Mouse (Mus musculus): ENCODE results near the gene Thumpd3.

Gene Thumpd3

GRCm38 (mm10) chr6:113076686-113077516 lies 30.9 kb downstream of the Thumpd3 start, which contains the start of gene Setd5:
Gene Setd5, plus strand, starts transcription at chr6:113077365.
- in situ Hi-C loops (cut with MboI, MseI) = no loop called here

GRCm38 (mm10) chr6:113077569-113078030 lies 31.6 kb downstream of the Thumpd3 start:
- in situ Hi-C loops (cut with MboI, MseI) = no loop called here

- in situ Hi-C loops (cut with MboI, MseI) = no loop called here
These were observed 32.2 kb downstream of the Thumpd3 start for GRCm38 (mm10) chr6:113078031-113078721.

GRCm38 (mm10) chr6:113079492-113079891 lies 33.5 kb downstream of the Thumpd3 start:
- in situ Hi-C loops (cut with MboI, MseI) = no loop called here

GRCm38 (mm10) chr6:113082229-113082628 lies 36.2 kb downstream of the Thumpd3 start:
- in situ Hi-C loops (cut with MboI, MseI) = no loop called here

- in situ Hi-C loops (cut with MboI, MseI) = no loop called here
These were observed 38.6 kb downstream of the Thumpd3 start for GRCm38 (mm10) chr6:113084590-113084989.

- in situ Hi-C loops (cut with MboI, MseI) = no loop called here
These were observed 47.2 kb downstream of the Thumpd3 start for GRCm38 (mm10) chr6:113093206-113093605.

- in situ Hi-C loops (cut with MboI, MseI) = no loop called here
These were observed 49.5 kb downstream of the Thumpd3 start for GRCm38 (mm10) chr6:113095547-113095946.

- in situ Hi-C loops (cut with MboI, MseI) = no loop called here
These were observed 51.6 kb downstream of the Thumpd3 start for GRCm38 (mm10) chr6:113097662-113098061.

GRCm38 (mm10) chr6:113099640-113100289 lies 53.7 kb downstream of the Thumpd3 start:
- in situ Hi-C loops (cut with MboI, MseI) = loop anchor here in 1 of 2 experiments (25.0 kb wide), 1 partner anchor 613 kb away; the partner anchor contains the start of gene Ghrl

GRCm38 (mm10) chr6:113102541-113102940 lies 56.5 kb downstream of the Thumpd3 start:
- in situ Hi-C loops (cut with MboI, MseI) = loop anchor here in 1 of 2 experiments (25.0 kb wide), 1 partner anchor 610 kb away; the partner anchor contains the start of gene Ghrl

- in situ Hi-C loops (cut with MboI, MseI) = loop anchor here in 1 of 2 experiments (25.0 kb wide), 1 partner anchor 609 kb away; the partner anchor contains the start of gene Ghrl
These were observed 57.7 kb downstream of the Thumpd3 start for GRCm38 (mm10) chr6:113103765-113104164.

- in situ Hi-C loops (cut with MboI, MseI) = loop anchor here in 1 of 2 experiments (25.0 kb wide), 1 partner anchor 603 kb away; the partner anchor contains the start of gene Ghrl
These were observed 63.4 kb downstream of the Thumpd3 start for GRCm38 (mm10) chr6:113109378-113109777.

GRCm38 (mm10) chr6:113109956-113110355 lies 63.9 kb downstream of the Thumpd3 start:
- in situ Hi-C loops (cut with MboI, MseI) = loop anchor here (5.0 to 25.0 kb wide), 3 partner anchors 37 to 602 kb away; partner anchors contain the start of gene Ghrl (in 1 of the 2)
